Mouse (Mus musculus) gastrocnemius, adult 2 months (tissue): Measurements from ENCODE around the gene Olfr935. TPM values are rescaled to one million over a fixed set of nuclear protein-coding genes. Genes with fewer than 3 reads are reported as not detected.

Experiments used
- DNase-seq: peaks from one replicate; pipeline ENCODE4 v3.0.0; 2022
- H3K27ac ChIP-seq: fragments of 200-600 bp; 2 replicates; pipeline ENCODE4 v1.8.1; 2022; ENCODE audit warnings: mild to moderate bottlenecking
- H3K4me3 ChIP-seq: fragments of 200-600 bp; 2 replicates; pipeline ENCODE4 v1.8.1; 2022; ENCODE audit warnings: mild to moderate bottlenecking, moderate library complexity
- CTCF ChIP-seq: fragments of 200-600 bp; IDR thresholded peaks from 2 replicates; pipeline ENCODE4 v1.8.1; 2022; ENCODE audit warnings: antibody characterized with exemption, mild to moderate bottlenecking, moderate library complexity
- intact Hi-C: fragments of 180-260 bp; cut with DNase I; formaldehyde crosslinking; loops from one replicate; pipeline ENCODE4 v1.15.1; 2025
- long read RNA-seq, 2 experiments: library from polyadenylated mRNA; stranded (forward); transcript quantifications; one replicate each; pipeline ENCODE4 v2.0.0; 2021
- microRNA-seq: library from miRNA; unstranded; fragments of <30 nt; microRNA quantifications from one replicate; pipeline ENCODE4 v1.2.0, GENCODE M21; 2021
- total RNA-seq, 2 experiments: library from RNA; stranded (reverse); gene quantifications; 2 replicates each; pipeline ENCODE4 v1.2.3; 2021

The Olfr935 gene
- not detected for total RNA-seq
- long read RNA-seq, experiment 1 = 0 reads
- long read RNA-seq, experiment 2 = 0 reads

GRCm38 (mm10) chr9:38999583-38999982, at the start of gene Olfr935:
Gene Olfr935, minus strand, starts transcription at chr9:38999683.
- TF ChIP-seq CTCF = no peak
- DNase-seq = no peak
- H3K27ac ChIP-seq = no peak within 1 kb of the TSS
- intact Hi-C loops = no loop called here
- no peak within 1 kb of the TSS for H3K4me3 ChIP-seq

GRCm38 (mm10) chr9:39023277-39023676, 23.8 kb upstream of the Olfr935 start, which contains the start of gene Olfr146:
Gene Olfr146, minus strand, starts transcription at chr9:39023377.
- DNase-seq = no peak
- H3K4me3 ChIP-seq = no peak within 1 kb of the TSS
- TF ChIP-seq CTCF = no peak
- no peak within 1 kb of the TSS for H3K27ac ChIP-seq
- intact Hi-C loops = no loop called here

- no peak within 1 kb of the TSS for H3K27ac ChIP-seq
- no peak within 1 kb of the TSS for H3K4me3 ChIP-seq
- TF ChIP-seq CTCF = no peak
- intact Hi-C loops = no loop called here
- no peak for DNase-seq
These were observed 11.3 kb downstream of the Olfr935 start, which contains the start of gene Olfr934 for GRCm38 (mm10) chr9:38988215-38988614. Gene Olfr934, minus strand, starts transcription at chr9:38988315.

- TF ChIP-seq CTCF = no peak
- intact Hi-C loops = no loop called here
- DNase-seq = no peak
- Histone ChIP-seq H3K4me3 (no peak within 1 kb of the TSS), H3K27ac (no peak within 1 kb of the TSS)
These were observed 27.5 kb downstream of the Olfr935 start, which contains the start of gene Olfr933 for GRCm38 (mm10) chr9:38972013-38972412. Gene Olfr933, plus strand, starts transcription at chr9:38972313.

GRCm38 (mm10) chr9:38954124-38954416, 45.4 kb downstream of the Olfr935 start:
- no peak for DNase-seq
- Histone ChIP-seq H3K27ac (no peak overlapping the region), H3K4me3 (peak overlapping the region; percentile 53)
- intact Hi-C loops = no loop called here
- TF ChIP-seq CTCF = peak; percentile 22; the same call in 1 of the 2 replicates

GRCm38 (mm10) chr9:38953401-38954123, 45.9 kb downstream of the Olfr935 start:
- Histone ChIP-seq H3K27ac (no peak overlapping the region), H3K4me3 (peak overlapping the region; percentile 53)
- intact Hi-C loops = no loop called here
- TF ChIP-seq CTCF = no peak
- DNase-seq = no peak

Small RNAs within 50 kb of the gene (microRNA-seq; reads per million reads assigned to microRNA genes)
- not detected for gene Gm25529

Other genes with a start within 250 kb of the Olfr935 start
- under 1 TPM in 1 of 2 experiments, not detected in 1; 0.06 TPM for gene Olfr920, start 247.4 kb downstream of the Olfr935 start, total RNA-seq
- gene Olfr921, start 226.6 kb downstream of the Olfr935 start, total RNA-seq = not detected
- not detected for gene Olfr922, start 185.1 kb downstream of the Olfr935 start, total RNA-seq
- not detected for gene Olfr923, start 173.1 kb downstream of the Olfr935 start, total RNA-seq
- not detected for gene Olfr924, start 155.2 kb downstream of the Olfr935 start, total RNA-seq
- not detected for gene Olfr26, start 144.6 kb downstream of the Olfr935 start, total RNA-seq
- not detected for gene Olfr926, start 122.6 kb downstream of the Olfr935 start, total RNA-seq
- gene Olfr930, start 69.9 kb downstream of the Olfr935 start, total RNA-seq = not detected
- gene Olfr933, start 27.4 kb downstream of the Olfr935 start, total RNA-seq = not detected
- gene Olfr934, start 11.4 kb downstream of the Olfr935 start, total RNA-seq = not detected
- gene Olfr146, start 23.7 kb upstream of the Olfr935 start, total RNA-seq = not detected
- gene Olfr937, start 65.3 kb upstream of the Olfr935 start, total RNA-seq = not detected
- not detected for gene Olfr938, start 79.2 kb upstream of the Olfr935 start, total RNA-seq
- gene Olfr27, start 128.4 kb upstream of the Olfr935 start, total RNA-seq = not detected
- gene Olfr943, start 166.6 kb upstream of the Olfr935 start, total RNA-seq = not detected
- gene Olfr944, start 202.2 kb upstream of the Olfr935 start, total RNA-seq = not detected